Mouse (Mus musculus) C2C12 (cell line): Measurements from ENCODE around the gene Gm12185. TPM values are rescaled to one million over a fixed set of nuclear protein-coding genes. Genes with fewer than 3 reads are reported as not detected.
"Not testable (repeated sequence)": the region's sequence is repeated elsewhere in the genome, so short reads cannot be mapped to it uniquely, and the experiment has no call there.

Source experiments
- H3K27me3 ChIP-seq: one replicate; pipeline ENCODE4 v1.6.1; 2011; ENCODE audit not compliant: control insufficient read depth, insufficient read depth, insufficient read length
- H3K36me3 ChIP-seq: one replicate; pipeline ENCODE4 v1.6.1; 2011; ENCODE audit not compliant: control insufficient read depth, insufficient read depth
- H3K4me3 ChIP-seq: one replicate; pipeline ENCODE4 v1.5.1; 2011; ENCODE audit warnings: mild to moderate bottlenecking, control low read depth; ENCODE audit not compliant: poor library complexity, insufficient read depth, severe bottlenecking
- H3K79me2 ChIP-seq: one replicate; pipeline ENCODE4 v1.6.1; 2011; ENCODE audit not compliant: control insufficient read depth, insufficient read depth
- H3K79me3 ChIP-seq: one replicate; pipeline ENCODE4 v1.6.1; 2011; ENCODE audit warnings: low read depth, control low read depth
- H3ac ChIP-seq: one replicate; pipeline ENCODE3; 2011; ENCODE audit warnings: low read depth; ENCODE audit not compliant: control insufficient read depth, insufficient read length
- polyA plus RNA-seq: library from polyadenylated mRNA; unstranded; fragments of >200 nt; fragmentation: generic; extraction: Trizol; gene quantifications from one replicate; pipeline ENCODE4 v1.2.1, GENCODE M21; 2012; ENCODE audit warnings: missing spikeins

Gm12185 gene
- polyA plus RNA-seq, 1 experiment, result 0.01 TPM

DNA sequence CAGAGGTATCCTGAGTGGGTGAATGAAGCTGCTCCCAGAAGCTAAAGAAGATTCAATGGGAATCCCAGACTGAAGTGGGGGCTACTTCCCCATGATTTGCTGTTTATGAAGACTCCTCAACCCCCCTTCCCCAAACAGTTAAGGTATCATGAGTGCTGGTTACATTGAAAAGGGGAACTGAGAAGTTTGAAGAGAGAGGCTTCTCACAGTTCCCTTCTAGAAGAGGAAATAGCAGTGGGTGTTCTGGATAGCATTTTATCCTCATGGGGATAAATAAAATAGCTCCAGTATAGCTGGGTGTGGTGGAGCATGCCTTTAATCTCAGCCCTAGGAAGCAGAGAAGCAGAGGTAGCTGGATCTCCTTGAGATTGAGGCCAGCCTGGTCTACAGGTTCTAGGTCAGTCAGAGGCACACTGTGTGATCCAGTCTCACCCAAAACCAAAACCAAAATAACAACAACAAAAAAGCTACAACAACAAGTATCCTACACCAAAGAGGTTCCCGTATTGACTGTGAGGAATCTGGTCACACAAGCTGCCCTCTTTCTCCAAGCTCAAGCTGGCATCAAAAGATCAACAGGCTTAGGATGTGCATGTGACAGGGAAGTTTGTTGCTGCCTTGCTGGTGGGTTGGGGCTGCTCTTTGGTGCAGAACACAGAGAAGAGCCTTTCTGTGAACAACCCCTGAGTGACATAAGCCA, 13.6 kb downstream of the Gm12185 start, which contains the start of gene Olfr56:
Olfr56 (plus strand) TSS at position 650 of the 700 bp plus-strand sequence.
- not testable (repeated sequence) for H3K36me3 ChIP-seq, H3ac ChIP-seq, H3K79me2 ChIP-seq, H3K4me3 ChIP-seq, H3K79me3 ChIP-seq, H3K27me3 ChIP-seq

DNA sequence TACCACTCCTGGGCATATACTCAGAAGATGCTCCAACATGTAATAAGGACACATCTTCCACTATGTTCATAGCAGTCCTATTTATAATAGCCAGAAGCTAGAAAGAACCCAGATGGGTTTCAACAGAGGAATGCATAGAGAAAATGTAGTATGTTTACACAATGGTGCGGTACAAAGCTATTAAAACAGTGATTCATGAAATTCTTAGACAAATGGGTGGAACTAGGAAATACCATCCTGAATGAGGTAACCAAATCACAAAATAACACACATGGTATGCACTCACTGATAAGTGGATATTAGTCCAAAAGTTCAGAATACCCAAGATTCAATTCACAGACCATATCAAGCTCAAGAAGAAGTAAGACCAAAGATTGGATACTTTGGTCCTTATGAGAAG, 17.3 kb downstream of the Gm12185 start:
- H3K36me3 ChIP-seq, H3K79me2 ChIP-seq, H3K4me3 ChIP-seq, H3K27me3 ChIP-seq, H3ac ChIP-seq, H3K79me3 ChIP-seq: not testable (repeated sequence)

DNA sequence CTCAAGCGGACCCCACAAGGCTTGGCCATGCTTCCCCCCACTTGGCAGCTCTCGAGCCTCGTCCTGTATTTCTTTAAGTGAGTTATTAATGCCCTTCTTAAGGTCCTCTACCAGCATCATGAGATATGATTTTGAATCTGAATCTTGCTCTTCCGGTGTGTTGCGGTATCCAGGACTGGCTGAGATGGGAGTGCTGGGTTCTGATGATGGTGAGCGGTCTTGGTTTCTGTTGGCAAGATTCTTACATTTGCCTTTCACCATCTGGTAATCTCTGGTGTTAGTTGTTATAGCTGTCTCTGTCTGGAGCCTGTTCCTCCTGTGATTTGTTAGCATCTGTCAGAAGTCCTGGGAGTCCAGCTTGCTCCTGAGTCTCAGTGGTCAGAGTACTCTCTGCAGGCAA, 45.9 kb downstream of the Gm12185 start, which contains the start of gene Psme2b:
Psme2b (minus strand) TSS at position 101 of the 400 bp plus-strand sequence.
- H3K79me3 ChIP-seq, H3K79me2 ChIP-seq, H3K4me3 ChIP-seq, H3K27me3 ChIP-seq, H3K36me3 ChIP-seq, H3ac ChIP-seq: not testable (repeated sequence)

GRCm38 (mm10) chr11:48939286-48939685, 52.7 kb downstream of the Gm12185 start:
- not testable (repeated sequence) for H3K27me3 ChIP-seq, H3K79me2 ChIP-seq, H3K79me3 ChIP-seq, H3K4me3 ChIP-seq, H3K36me3 ChIP-seq, H3ac ChIP-seq

- H3K79me2 ChIP-seq, H3K79me3 ChIP-seq, H3K4me3 ChIP-seq, H3ac ChIP-seq, H3K36me3 ChIP-seq, H3K27me3 ChIP-seq: not testable (repeated sequence)
These were observed 56.7 kb downstream of the Gm12185 start for GRCm38 (mm10) chr11:48935291-48935690.

DNA sequence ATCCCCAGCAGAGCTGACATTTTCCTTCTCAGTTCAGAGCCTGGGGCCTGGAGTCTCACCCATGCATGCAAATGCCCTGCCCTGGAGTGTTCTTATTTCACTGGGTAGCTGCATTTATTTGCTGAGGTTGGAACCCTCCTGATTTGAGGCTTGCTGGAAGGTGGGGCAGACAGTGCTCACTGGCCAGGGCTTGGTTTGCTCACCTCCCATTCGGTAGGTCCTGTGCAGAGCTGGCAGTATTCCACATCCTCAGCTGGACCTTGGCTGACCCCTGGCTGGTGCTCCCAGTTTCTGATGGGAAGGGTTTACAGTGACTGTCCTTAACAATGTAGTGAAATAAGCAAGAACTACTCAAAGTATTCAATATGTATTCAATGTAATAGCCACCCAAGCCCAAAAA, 58.1 kb downstream of the Gm12185 start:
- not testable (repeated sequence) for H3K79me3 ChIP-seq, H3K36me3 ChIP-seq, H3K79me2 ChIP-seq, H3K27me3 ChIP-seq, H3ac ChIP-seq, H3K4me3 ChIP-seq

GRCm38 (mm10) chr11:48933422-48933821, 58.6 kb downstream of the Gm12185 start:
- not testable (repeated sequence) for H3K79me3 ChIP-seq, H3K4me3 ChIP-seq, H3K36me3 ChIP-seq, H3K27me3 ChIP-seq, H3ac ChIP-seq, H3K79me2 ChIP-seq

- H3K79me2 ChIP-seq, result not testable (repeated sequence)
These were observed 64.0 kb downstream of the Gm12185 start for GRCm38 (mm10) chr11:48928068-48928467.

GRCm38 (mm10) chr11:48926437-48926836, 65.6 kb downstream of the Gm12185 start:
- H3K4me3 ChIP-seq, H3K79me3 ChIP-seq, H3ac ChIP-seq, H3K79me2 ChIP-seq, H3K27me3 ChIP-seq, H3K36me3 ChIP-seq: not testable (repeated sequence)

More at GRCm38 (mm10) chr11:48928068-48928467, 64.0 kb downstream of the Gm12185 start:
- H3K79me3 ChIP-seq, H3K27me3 ChIP-seq, H3K36me3 ChIP-seq, H3K4me3 ChIP-seq, H3ac ChIP-seq: not testable (repeated sequence)

DNA sequence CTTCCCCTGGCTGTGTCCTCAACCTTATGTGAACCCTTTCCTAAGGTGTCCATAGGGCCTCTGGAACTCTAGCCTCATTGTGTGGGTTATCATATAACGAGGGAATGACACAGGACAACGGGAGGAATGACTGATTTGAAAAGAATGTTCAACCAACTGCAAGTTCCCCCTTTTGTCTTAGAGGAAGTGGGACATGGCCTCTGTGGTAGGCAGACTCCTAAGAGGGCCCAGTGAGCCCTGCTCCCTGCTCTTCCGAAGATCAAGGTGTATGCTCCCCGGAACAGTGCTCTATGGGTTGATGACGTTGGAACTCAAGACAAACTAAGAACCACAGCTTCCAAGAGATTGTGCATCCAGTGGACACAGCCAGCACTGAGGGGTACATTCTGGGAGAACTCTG, 68.2 kb downstream of the Gm12185 start:
- H3K36me3 ChIP-seq, H3ac ChIP-seq, H3K27me3 ChIP-seq, H3K79me2 ChIP-seq, H3K4me3 ChIP-seq, H3K79me3 ChIP-seq: not testable (repeated sequence)
